Mouse (Mus musculus) limb, embryonic 13.5 days (tissue): ENCODE results near the gene Pygo1. TPM values are rescaled to one million over a fixed set of nuclear protein-coding genes. Genes with fewer than 3 reads are reported as not detected.
A peak's percentile ranks its signal among the peaks of the same experiment; 100 is the strongest.

Experiments
- ATAC-seq: fragments of 200-750 bp; cut with Nextera tagmentation; 2 replicates; pipeline ENCODE4 v1.8.0; 2017; ENCODE audit warnings: low read depth, moderate number of reproducible peaks, moderate TSS enrichment; ENCODE audit not compliant: low FRiP score
- H3K27ac ChIP-seq: fragments of 300-500 bp; sonication (generic); 2 replicates; pipeline ENCODE4 v1.5.1; 2015; ENCODE audit warnings: inconsistent platforms, mild to moderate bottlenecking, moderate library complexity
- H3K27me3 ChIP-seq: fragments of 300-500 bp; sonication (generic); 2 replicates; pipeline ENCODE4 v1.6.1; 2015; ENCODE audit warnings: mild to moderate bottlenecking, inconsistent platforms
- H3K36me3 ChIP-seq: fragments of 300-500 bp; sonication (generic); 2 replicates; pipeline ENCODE4 v1.6.1; 2015; ENCODE audit warnings: inconsistent platforms, mild to moderate bottlenecking, moderate library complexity
- H3K4me1 ChIP-seq: fragments of 300-500 bp; sonication (generic); 2 replicates; pipeline ENCODE4 v1.6.1; 2015; ENCODE audit warnings: inconsistent platforms
- H3K4me2 ChIP-seq: fragments of 300-500 bp; sonication (generic); replicated peaks from 2 replicates; pipeline ENCODE4 v1.6.1; 2015; ENCODE audit warnings: inconsistent platforms, mild to moderate bottlenecking, moderate library complexity
- H3K4me3 ChIP-seq: fragments of 300-500 bp; sonication (generic); 2 replicates; pipeline ENCODE4 v1.5.1; 2015; ENCODE audit warnings: moderate library complexity, mild to moderate bottlenecking, inconsistent platforms
- H3K9ac ChIP-seq: fragments of 300-500 bp; sonication (generic); 2 replicates; pipeline ENCODE4 v1.6.1; 2015; ENCODE audit warnings: mild to moderate bottlenecking, inconsistent platforms
- H3K9me3 ChIP-seq: fragments of 300-500 bp; sonication (generic); 2 replicates; pipeline ENCODE4 v1.6.1; 2016; ENCODE audit warnings: inconsistent platforms
- WGBS: fragments of 180-500 bp; shearing (Covaris S2); methylation state at CpG from one replicate; pipeline ENCODE4 v1.1.7; 2015; 5-methylcytosine and 5-hydroxymethylcytosine counted together
- polyA plus RNA-seq: library from polyadenylated mRNA; unstranded; fragments of >200 nt; fragmentation: Nextera tagmentation; extraction: Ambion mirVana; gene quantifications from 2 replicates; pipeline ENCODE4 v1.2.1, GENCODE M21; 2015

Gene Pygo1
- polyA plus RNA-seq, 1 experiment from 2014 or later, result 9.9 TPM

DNA sequence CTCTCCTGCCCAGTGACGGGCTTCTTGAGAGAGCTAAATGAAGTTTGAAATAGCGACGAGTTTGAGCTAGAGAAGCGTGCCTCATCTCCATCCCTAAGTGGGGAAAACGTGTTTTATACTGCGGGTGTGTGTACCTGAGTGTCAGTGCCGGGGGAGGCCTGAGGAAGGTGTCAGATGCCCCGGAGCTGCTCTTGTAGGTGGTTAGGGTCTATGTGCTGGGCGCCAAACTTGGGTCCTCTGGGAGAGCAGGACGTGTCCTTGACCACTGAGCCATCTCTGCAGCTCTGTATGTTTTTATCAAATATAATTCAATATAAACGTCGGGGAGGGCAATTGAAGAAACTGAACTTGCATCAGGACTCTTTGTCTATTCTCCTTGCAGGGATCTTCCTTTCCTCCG is 18.8 kb downstream of the Pygo1 start:
- WGBS, result 89% methylated on average over 13 of the region's 13 CpGs
- Histone ChIP-seq H3K27ac (no peak overlapping the region), H3K9me3 (peaks cover 9% of the 10 kb centered on the region; the same call in 1 of the 2 replicates), H3K9ac (no peak overlapping the region), H3K4me2 (no peak overlapping the region), H3K4me3 (no peak overlapping the region), H3K36me3 (peaks cover 52% of the 10 kb centered on the region), H3K4me1 (no peaks in the 10 kb centered on the region), H3K27me3 (no peaks in the 10 kb centered on the region)
- ATAC-seq, result no peak

DNA sequence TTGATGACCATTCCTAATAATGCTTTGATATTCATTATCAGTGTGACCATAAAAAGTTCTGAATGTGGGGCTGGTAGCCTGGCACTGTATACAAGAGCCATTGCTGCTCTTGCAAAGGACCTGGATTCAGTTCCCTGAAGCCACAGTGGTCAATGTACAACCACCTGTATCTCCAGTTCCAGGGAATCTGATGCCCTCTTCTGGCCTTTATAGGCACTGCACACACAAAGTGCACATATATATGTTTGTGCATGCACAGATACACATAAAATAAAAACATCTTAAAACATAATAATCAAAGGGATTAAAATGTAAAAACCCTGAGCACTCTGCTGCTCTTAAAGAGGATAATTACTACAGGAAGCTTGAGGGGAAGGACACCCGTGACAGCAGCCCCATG is 21.6 kb downstream of the Pygo1 start:
- Histone ChIP-seq H3K4me1 (peaks cover 6% of the 10 kb centered on the region), H3K27me3 (no peaks in the 10 kb centered on the region), H3K4me2 (no peak overlapping the region), H3K9me3 (peaks cover 9% of the 10 kb centered on the region; the same call in 1 of the 2 replicates), H3K36me3 (peaks cover 44% of the 10 kb centered on the region), H3K9ac (no peak overlapping the region), H3K4me3 (no peak overlapping the region), H3K27ac (no peak overlapping the region)
- ATAC-seq, result no peak
- WGBS, result 89% methylated on average over 1 of the region's 1 CpGs

DNA sequence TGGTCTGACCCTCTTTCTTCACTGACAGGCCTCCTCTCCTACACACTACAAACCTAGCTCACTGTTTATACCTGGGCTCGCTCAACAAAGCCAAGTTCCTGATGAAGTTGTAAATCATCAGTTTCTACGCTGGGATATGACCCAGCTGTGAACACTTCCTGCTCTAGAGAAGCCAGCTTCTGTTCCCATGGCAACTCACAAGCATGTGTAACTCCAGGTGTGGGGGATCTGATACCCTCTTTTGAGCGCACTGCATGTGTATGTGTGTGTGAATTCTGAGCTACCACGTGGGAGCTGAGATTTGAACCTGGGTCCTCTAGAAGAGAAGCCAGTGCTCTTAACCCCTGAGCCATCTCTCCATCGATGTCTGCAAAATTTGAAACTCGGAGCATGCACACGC is 24.1 kb downstream of the Pygo1 start:
- Histone ChIP-seq H3K27me3 (no peaks in the 10 kb centered on the region), H3K27ac (no peak overlapping the region), H3K36me3 (peaks cover 26% of the 10 kb centered on the region), H3K4me1 (peaks cover 6% of the 10 kb centered on the region), H3K9ac (no peak overlapping the region), H3K9me3 (peaks cover 9% of the 10 kb centered on the region; the same call in 1 of the 2 replicates), H3K4me3 (no peak overlapping the region), H3K4me2 (no peak overlapping the region)
- WGBS, result 55% methylated on average over 7 of the region's 7 CpGs
- no peak for ATAC-seq

DNA sequence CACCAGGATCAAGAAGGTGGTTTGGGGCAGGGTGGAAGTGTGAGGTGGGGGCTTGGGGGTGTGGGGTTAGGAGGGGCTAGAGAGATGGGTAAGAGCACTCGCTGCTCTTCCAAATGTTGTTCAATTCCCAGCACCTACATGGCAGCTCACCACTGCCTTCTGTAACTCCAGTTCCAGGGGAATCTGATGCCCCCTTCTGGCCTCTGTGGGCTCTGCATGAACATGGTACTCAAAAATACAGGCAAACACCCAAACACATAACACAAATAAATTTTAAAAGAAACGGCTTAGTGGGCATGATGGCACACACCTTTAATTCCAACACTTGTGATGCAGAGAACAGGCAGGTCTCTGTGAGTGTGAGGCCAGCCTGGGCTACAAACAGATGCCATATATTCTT is 29.3 kb downstream of the Pygo1 start:
- no peak for ATAC-seq
- WGBS, result 37% methylated on average over 2 of the region's 2 CpGs
- Histone ChIP-seq H3K9me3 (no peaks in the 10 kb centered on the region), H3K4me1 (peaks cover 15% of the 10 kb centered on the region), H3K9ac (no peak overlapping the region), H3K36me3 (no peaks in the 10 kb centered on the region), H3K27ac (no peak overlapping the region), H3K27me3 (no peaks in the 10 kb centered on the region), H3K4me3 (no peak overlapping the region), H3K4me2 (no peak overlapping the region)

DNA sequence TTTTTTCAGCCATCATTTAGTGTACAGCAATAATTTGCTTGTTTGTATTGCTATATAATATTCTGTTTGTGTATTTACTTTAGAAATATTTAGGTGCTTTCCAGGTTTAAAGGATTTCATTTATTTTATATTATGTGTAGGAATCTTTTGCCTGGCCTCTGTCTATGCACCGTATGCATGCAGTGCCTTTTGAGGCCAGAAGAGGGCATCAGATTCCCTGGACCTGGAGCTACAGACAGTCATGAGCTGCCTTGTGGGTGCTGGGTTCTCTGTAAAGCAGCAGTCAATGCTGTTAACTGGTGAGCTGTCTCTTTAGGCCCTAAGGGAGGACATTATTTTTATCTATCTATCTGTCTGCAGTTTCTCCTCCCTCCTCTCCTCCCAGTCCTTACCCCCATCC is 30.1 kb downstream of the Pygo1 start:
- Histone ChIP-seq H3K36me3 (no peaks in the 10 kb centered on the region), H3K4me1 (peaks cover 15% of the 10 kb centered on the region), H3K9me3 (no peaks in the 10 kb centered on the region), H3K4me2 (no peak overlapping the region), H3K9ac (no peak overlapping the region), H3K27ac (no peak overlapping the region), H3K4me3 (no peak overlapping the region), H3K27me3 (no peaks in the 10 kb centered on the region)
- WGBS, result 23% methylated on average over 1 of the region's 1 CpGs
- no peak for ATAC-seq

DNA sequence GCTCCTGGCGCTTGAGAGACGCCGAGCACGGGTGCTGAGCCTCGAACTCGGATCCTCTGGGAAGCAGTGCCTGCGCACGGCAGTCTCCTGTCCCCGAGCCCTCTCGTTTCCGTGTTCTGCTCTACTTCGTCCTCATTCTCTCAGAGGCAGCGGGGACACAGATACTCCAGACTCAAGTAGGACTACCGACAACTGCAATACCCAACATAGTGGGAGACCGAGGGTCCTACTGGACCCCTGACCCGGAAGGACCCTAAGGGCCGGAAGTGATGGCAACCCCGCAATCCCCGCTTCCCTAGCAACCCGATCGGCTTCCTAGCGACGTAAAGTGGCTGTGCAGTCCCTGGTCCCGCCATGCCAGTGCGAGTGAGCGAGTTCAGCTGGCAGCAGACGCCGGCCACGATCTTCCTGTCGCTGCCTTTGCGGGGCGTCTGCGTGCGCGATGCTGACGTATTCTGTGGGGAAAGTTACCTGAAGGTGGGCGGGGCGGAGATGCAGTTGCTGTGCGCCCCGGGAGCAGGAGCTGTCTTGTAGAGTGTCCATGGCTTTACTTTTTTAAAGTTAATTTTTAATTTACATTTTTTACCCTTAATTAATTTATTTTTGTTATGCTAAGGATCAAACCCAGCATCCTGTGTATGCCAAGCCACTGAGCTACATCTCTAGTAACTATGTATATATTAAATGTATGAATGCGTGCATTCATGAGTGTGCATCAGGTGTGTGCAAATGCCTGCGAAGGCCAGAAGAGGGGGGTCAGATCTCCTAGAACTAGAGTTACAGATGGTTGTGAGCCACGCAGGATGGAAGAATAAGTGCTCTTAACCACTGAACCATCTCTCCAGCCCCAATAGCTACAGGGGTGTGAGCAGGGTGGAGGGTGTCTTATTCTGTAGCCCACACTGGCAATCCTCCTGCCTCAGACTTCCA is 33.3 kb downstream of the Pygo1 start, which contains the start of the genes Dyx1c1 and Gm44503:
Gene Dyx1c1 (plus strand): TSS at position 265 of the 930 bp plus-strand sequence.
Gene Gm44503 (plus strand): TSS at position 332 of the 930 bp plus-strand sequence.
- WGBS, result 2% methylated on average over 43 of the region's 43 CpGs
- H3K36me3 ChIP-seq, result no peaks in the 10 kb centered on the region

DNA sequence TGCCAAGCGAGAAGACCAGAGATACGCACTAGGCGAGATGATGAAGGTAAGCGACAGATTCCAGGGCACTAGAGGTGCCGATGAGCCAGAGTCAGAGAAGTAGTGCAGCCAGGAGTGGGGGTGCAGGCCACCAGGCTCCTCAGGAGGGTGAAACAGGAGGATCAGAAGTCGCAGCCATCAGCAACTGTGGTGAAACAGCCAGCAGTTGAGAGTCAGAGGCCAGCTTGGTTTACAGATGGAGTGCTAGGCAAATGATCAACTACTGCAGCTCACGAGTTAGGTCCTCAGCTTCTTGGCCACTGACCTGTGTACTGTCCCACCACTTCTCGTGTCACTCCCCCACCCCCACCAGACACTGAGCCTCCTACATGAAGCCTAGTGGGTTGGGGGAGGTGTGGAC is 35.9 kb downstream of the Pygo1 start:
- no peak overlapping the region for H3K9ac ChIP-seq
- no peak overlapping the region for H3K27ac ChIP-seq
- 67% methylated on average over 8 of the region's 8 CpGs for WGBS
- peaks cover 9% of the 10 kb centered on the region for H3K4me1 ChIP-seq
- no peak for ATAC-seq
- H3K27me3 ChIP-seq, result no peaks in the 10 kb centered on the region
- no peak overlapping the region for H3K4me2 ChIP-seq
- H3K36me3 ChIP-seq, result no peaks in the 10 kb centered on the region
- no peak overlapping the region for H3K4me3 ChIP-seq
- no peaks in the 10 kb centered on the region for H3K9me3 ChIP-seq

More for the DNA sequence above, 33.3 kb downstream of the Pygo1 start, which contains the start of the genes Dyx1c1 and Gm44503:
- H3K9ac ChIP-seq, result peak within 1 kb of the TSS; percentile 72
- peak within 1 kb of the TSS; percentile 67 for H3K4me2 ChIP-seq
- no peaks in the 10 kb centered on the region for H3K27me3 ChIP-seq
- H3K27ac ChIP-seq, result no peak within 1 kb of the TSS; the same call in none of the 2 replicates
- no peaks in the 10 kb centered on the region for H3K9me3 ChIP-seq
- H3K4me1 ChIP-seq, result peaks cover 9% of the 10 kb centered on the region
- ATAC-seq, result peak; percentile 92
- H3K4me3 ChIP-seq, result peak within 1 kb of the TSS; percentile 68

DNA sequence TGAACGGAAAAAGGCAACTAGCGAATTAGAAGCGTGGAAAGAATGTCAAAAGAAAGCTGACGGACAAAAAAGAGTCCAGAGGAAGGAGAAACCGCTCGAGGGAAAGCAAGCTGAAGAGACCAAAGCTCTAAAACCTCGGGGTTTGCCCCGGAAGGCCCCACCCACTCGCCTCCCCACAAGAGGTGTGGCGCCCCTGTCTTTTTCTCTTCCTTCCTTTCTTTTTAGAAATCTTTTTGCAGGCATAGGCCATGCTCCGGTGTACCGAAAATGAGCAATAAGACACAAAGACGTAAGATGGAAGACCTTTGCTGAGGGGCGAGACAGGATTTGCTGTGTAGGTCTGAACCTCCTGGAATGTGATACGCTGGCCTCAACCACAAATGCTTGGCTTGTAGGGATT is 36.5 kb downstream of the Pygo1 start:
- Histone ChIP-seq H3K9me3 (no peaks in the 10 kb centered on the region), H3K27me3 (no peaks in the 10 kb centered on the region), H3K4me2 (no peak overlapping the region), H3K36me3 (no peaks in the 10 kb centered on the region), H3K27ac (no peak overlapping the region), H3K4me3 (no peak overlapping the region), H3K4me1 (peaks cover 9% of the 10 kb centered on the region), H3K9ac (no peak overlapping the region)
- no peak for ATAC-seq
- 79% methylated on average over 15 of the region's 15 CpGs for whole genome bisulfite sequencing

DNA sequence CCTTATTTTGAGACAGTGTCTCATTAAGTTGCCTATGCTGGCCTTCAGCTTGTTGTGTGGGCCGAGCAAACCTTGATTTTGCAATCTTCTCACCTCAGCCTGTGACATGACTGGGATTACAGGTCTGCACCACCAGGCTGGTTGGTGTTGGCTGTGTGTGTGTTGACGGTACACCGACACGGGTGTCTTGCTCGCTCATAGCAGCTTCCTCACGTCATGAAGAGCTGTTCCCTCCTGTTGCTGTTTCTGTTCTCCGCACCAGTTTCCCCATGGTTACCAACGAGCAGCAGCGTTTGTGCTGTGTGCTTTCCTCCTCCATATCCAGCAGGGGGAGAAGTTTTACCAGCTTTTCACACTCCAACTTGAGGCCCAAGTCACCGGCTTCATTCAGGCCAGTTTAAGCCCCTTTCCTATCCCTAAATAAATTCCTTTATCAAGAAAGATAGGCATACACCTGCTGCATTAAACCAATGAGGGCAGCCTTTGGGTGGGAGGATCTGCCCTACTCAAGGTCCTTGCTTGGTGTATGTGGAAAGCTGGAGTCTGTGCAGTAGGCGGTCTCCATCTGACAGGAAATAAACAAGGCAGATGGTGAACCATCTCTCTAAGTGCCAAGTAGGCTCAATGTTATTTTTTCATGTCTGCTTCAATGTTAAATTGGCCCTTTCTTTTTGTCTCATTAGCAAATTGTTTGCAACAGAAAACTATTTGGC is 43.1 kb downstream of the Pygo1 start:
- Histone ChIP-seq H3K4me2 (no peak overlapping the region), H3K27ac (no peak overlapping the region), H3K27me3 (no peaks in the 10 kb centered on the region), H3K36me3 (no peaks in the 10 kb centered on the region), H3K9ac (no peak overlapping the region), H3K4me1 (no peaks in the 10 kb centered on the region), H3K9me3 (no peaks in the 10 kb centered on the region), H3K4me3 (no peak overlapping the region)
- 32% methylated on average over 11 of the region's 11 CpGs for WGBS
- ATAC-seq, result no peak

DNA sequence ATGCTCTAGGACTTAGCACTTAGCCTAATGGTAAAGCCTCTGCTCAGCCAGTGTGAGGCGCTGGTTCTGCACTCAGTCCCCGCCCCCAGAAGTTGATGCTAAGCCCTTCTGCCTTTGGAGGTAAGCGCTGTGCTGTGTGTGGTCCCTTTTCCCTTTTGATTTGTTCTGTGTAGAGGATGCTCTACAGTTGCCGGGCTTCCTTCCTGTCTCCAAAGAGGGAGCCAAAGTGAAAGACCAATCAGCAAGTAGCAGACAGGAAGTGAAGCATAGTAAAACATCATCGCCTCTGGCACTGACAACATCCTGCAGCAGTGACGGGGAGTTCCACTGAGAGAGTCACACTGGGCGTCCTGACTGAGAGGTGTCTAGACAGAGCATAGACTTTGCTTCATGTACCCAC is 44.4 kb downstream of the Pygo1 start:
- Histone ChIP-seq H3K4me1 (no peaks in the 10 kb centered on the region), H3K27me3 (no peaks in the 10 kb centered on the region), H3K4me3 (no peak overlapping the region), H3K9me3 (no peaks in the 10 kb centered on the region), H3K36me3 (no peaks in the 10 kb centered on the region), H3K4me2 (no peak overlapping the region), H3K9ac (no peak overlapping the region), H3K27ac (no peak overlapping the region)
- no peak for ATAC-seq
- 66% methylated on average over 7 of the region's 7 CpGs for WGBS

DNA sequence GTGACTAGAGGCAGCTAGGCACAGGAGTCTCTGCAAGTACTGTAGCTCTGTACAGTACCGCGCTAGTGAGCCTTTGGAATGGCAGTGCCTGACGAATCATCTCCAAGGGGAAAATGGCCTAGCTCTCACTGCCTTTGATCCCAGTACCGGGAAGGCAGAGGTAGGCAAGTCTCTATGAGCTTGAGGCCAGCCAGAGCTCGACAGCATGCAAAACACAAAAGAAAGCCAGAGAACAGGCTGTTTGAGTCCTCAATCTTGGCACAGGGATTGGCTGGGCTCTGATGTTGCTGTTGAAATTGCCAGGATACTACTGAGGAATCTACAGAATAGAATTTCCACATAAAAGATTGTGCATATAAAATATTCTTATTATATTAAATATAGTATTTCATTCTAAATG is 47.0 kb downstream of the Pygo1 start:
- 84% methylated on average over 5 of the region's 5 CpGs for WGBS
- ATAC-seq, result no peak
- no peaks in the 10 kb centered on the region for H3K9me3 ChIP-seq

DNA sequence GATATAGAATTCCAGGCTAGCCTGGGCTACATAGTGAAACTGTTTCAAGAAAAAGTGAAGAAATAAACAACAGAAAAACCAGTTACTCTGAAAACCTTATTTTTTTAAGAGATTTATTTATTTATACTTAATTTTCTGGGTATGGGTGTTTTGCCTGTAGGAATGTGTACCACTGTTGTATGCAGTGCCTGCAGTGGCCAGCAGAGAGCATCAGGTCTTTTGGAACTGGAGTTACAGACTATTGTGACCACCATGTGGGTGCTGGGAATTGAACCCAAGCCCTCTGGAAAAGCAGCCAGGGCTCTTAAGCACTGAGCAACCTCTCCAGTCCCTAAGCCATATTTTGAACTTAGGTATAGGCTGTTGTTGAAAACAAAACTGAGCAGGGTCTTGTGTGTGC is 47.5 kb downstream of the Pygo1 start:
- no peak for ATAC-seq
- H3K27me3 ChIP-seq, result no peaks in the 10 kb centered on the region
- no peaks in the 10 kb centered on the region for H3K9me3 ChIP-seq
- no peaks in the 10 kb centered on the region for H3K4me1 ChIP-seq
- H3K9ac ChIP-seq, result no peak overlapping the region
- no peak overlapping the region for H3K4me2 ChIP-seq
- H3K27ac ChIP-seq, result no peak overlapping the region
- H3K36me3 ChIP-seq, result no peaks in the 10 kb centered on the region
- H3K4me3 ChIP-seq, result no peak overlapping the region

More for the DNA sequence above, 47.0 kb downstream of the Pygo1 start:
- no peak overlapping the region for H3K9ac ChIP-seq
- no peaks in the 10 kb centered on the region for H3K4me1 ChIP-seq
- H3K27ac ChIP-seq, result no peak overlapping the region
- no peaks in the 10 kb centered on the region for H3K36me3 ChIP-seq
- no peak overlapping the region for H3K4me3 ChIP-seq
- no peak overlapping the region for H3K4me2 ChIP-seq
- no peaks in the 10 kb centered on the region for H3K27me3 ChIP-seq
